Mouse (Mus musculus) C2C12 (cell line): ENCODE results near the gene Llgl2. TPM values are rescaled to one million over a fixed set of nuclear protein-coding genes. Genes with fewer than 3 reads are reported as not detected.

ENCODE experiments used
- H3K27me3 ChIP-seq: one replicate; pipeline ENCODE4 v1.6.1; 2011; ENCODE audit not compliant: control insufficient read depth, insufficient read depth, insufficient read length
- H3K36me3 ChIP-seq: one replicate; pipeline ENCODE4 v1.6.1; 2011; ENCODE audit not compliant: control insufficient read depth, insufficient read depth
- H3K4me3 ChIP-seq: one replicate; pipeline ENCODE4 v1.5.1; 2011; ENCODE audit warnings: mild to moderate bottlenecking, control low read depth; ENCODE audit not compliant: poor library complexity, insufficient read depth, severe bottlenecking
- H3K79me2 ChIP-seq: one replicate; pipeline ENCODE4 v1.6.1; 2011; ENCODE audit not compliant: control insufficient read depth, insufficient read depth
- H3K79me3 ChIP-seq: one replicate; pipeline ENCODE4 v1.6.1; 2011; ENCODE audit warnings: low read depth, control low read depth
- H3ac ChIP-seq: one replicate; pipeline ENCODE3; 2011; ENCODE audit warnings: low read depth; ENCODE audit not compliant: control insufficient read depth, insufficient read length
- CEBPB ChIP-seq: IDR thresholded peaks from one replicate; pipeline ENCODE4 v1.6.1; 2011; ENCODE audit warnings: low read depth, mild to moderate bottlenecking, control low read depth, moderate library complexity
- CTCF ChIP-seq: IDR thresholded peaks from one replicate; pipeline ENCODE4 v1.5.1; 2011; ENCODE audit not compliant: control insufficient read depth, insufficient read depth, insufficient read length
- FOSL1 ChIP-seq: IDR thresholded peaks from one replicate; pipeline ENCODE4 v1.8.0; 2011; ENCODE audit warnings: mild to moderate bottlenecking, low read length; ENCODE audit not compliant: poor library complexity, insufficient read depth, severe bottlenecking
- MAX ChIP-seq: IDR thresholded peaks from one replicate; pipeline ENCODE4 v1.6.1; 2011; ENCODE audit warnings: mild to moderate bottlenecking, control low read depth
- MYOD1 ChIP-seq: IDR thresholded peaks from one replicate; pipeline ENCODE4 v1.6.1; 2011; ENCODE audit warnings: low read depth; ENCODE audit not compliant: control insufficient read depth, insufficient read length
- MYOG ChIP-seq: IDR thresholded peaks from one replicate; pipeline ENCODE4 v1.6.1; 2011; ENCODE audit not compliant: control insufficient read depth, insufficient read length; ENCODE audit errors: extremely low read depth
- USF1 ChIP-seq: IDR thresholded peaks from one replicate; pipeline ENCODE4 v1.6.1; 2011; ENCODE audit warnings: low read depth, mild to moderate bottlenecking, control low read depth, moderate library complexity
- polyA plus RNA-seq: library from polyadenylated mRNA; unstranded; fragments of >200 nt; fragmentation: generic; extraction: Trizol; gene quantifications from one replicate; pipeline ENCODE4 v1.2.1, GENCODE M21; 2012; ENCODE audit warnings: missing spikeins

Llgl2 gene
- polyA plus RNA-seq, 1 experiment = 0.51 TPM

DNA sequence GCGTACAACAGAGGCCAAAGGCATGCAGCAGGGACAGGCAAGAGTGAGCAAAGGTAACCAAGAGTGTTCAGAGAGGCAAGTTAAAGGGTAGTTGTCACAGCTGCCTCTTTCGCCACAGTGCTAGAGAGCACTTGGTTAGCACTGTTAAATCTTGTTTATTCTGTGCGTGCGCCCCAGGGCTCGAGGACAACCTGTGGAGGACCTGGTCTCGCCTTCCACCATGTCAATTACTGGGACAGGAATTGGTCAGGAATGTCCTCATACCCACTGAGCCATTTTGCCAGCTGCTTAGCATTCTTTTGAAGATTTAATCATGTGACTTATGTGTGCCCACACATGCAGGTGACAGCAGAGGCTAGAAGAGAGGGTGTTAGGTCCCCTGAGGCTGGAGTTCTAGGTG lies 65.3 kb downstream of the Llgl2 start:
- Histone ChIP-seq H3K79me2 (no peaks in the 10 kb centered on the region), H3K4me3 (no peak overlapping the region), H3K79me3 (no peaks in the 10 kb centered on the region), H3K27me3 (peaks cover 50% of the 10 kb centered on the region), H3K36me3 (no peaks in the 10 kb centered on the region), H3ac (no peak overlapping the region)
- TF ChIP-seq MYOG (no peak), USF1 (no peak), FOSL1 (no peak), MAX (no peak), CEBPB (no peak), MYOD1 (no peak), CTCF (no peak)

GRCm38 (mm10) chr11:115892213-115892612 lies 68.4 kb downstream of the Llgl2 start:
- TF ChIP-seq MYOD1 = no peak
- TF ChIP-seq USF1 = no peak
- TF ChIP-seq MYOG = no peak
- no peak for TF ChIP-seq CEBPB
- TF ChIP-seq FOSL1 = no peak
- no peak for TF ChIP-seq MAX
- TF ChIP-seq CTCF = no peak
- Histone ChIP-seq H3K4me3 (no peak overlapping the region), H3K79me2 (no peaks in the 10 kb centered on the region), H3K27me3 (peaks cover 25% of the 10 kb centered on the region), H3K79me3 (no peaks in the 10 kb centered on the region), H3ac (no peak overlapping the region), H3K36me3 (no peaks in the 10 kb centered on the region)

DNA sequence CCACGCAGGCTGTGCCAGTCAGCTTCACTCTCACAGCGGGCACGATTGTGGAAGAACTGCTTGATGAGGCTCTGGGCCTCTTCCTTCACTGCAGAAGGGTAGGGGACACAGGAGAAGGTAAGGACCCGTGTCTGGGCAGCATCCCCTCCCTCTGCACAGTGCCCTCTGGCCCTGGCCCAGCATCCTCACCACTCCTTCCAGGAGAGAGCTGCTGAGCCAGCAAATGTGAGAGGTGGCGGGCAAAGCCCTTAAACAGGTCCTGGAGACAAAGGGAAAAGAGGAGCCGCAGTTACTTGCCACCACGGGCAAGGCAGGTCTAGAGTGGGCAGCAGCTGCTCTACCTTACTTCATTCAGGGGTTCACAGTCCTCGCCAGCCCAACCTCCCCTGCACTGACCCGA lies 69.2 kb downstream of the Llgl2 start:
- no peak overlapping the region for H3K4me3 ChIP-seq
- no peak overlapping the region for H3ac ChIP-seq
- peaks cover 20% of the 10 kb centered on the region for H3K27me3 ChIP-seq
- no peak for TF ChIP-seq MAX
- TF ChIP-seq CTCF = no peak
- TF ChIP-seq MYOG = no peak
- no peak for TF ChIP-seq CEBPB
- no peak for TF ChIP-seq USF1
- no peak for TF ChIP-seq MYOD1
- no peak for TF ChIP-seq FOSL1
- H3K79me3 ChIP-seq = no peaks in the 10 kb centered on the region
- no peaks in the 10 kb centered on the region for H3K36me3 ChIP-seq
- no peaks in the 10 kb centered on the region for H3K79me2 ChIP-seq

- Histone ChIP-seq H3K79me2 (no peaks in the 10 kb centered on the region), H3K4me3 (no peak overlapping the region), H3ac (no peak overlapping the region), H3K79me3 (no peaks in the 10 kb centered on the region), H3K36me3 (no peaks in the 10 kb centered on the region), H3K27me3 (peaks cover 7% of the 10 kb centered on the region)
- TF ChIP-seq MYOG = no peak
- TF ChIP-seq USF1 = no peak
- no peak for TF ChIP-seq MAX
- TF ChIP-seq MYOD1 = no peak
- no peak for TF ChIP-seq FOSL1
Observed at GRCm38 (mm10) chr11:115894755-115895520, 71.1 kb downstream of the Llgl2 start.

DNA sequence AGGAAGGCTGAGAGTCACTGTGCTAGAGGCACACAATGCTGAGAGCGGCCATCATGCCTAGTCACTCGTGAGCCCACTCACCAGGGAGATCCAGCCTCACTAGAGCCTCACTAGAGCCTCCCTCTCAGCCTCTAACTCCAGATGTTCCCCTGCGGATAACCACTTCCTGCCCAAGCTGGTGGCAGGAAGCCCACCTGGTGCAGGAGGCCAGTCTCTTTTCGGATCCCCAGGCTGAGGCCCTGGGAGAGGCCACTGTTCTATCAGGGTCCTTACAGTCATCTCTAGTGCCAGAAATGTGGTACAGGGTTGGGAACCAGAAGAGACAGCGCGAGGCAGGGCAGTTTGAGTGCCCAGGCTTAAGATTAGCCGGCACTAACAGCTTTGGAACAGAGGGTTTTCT lies 74.6 kb downstream of the Llgl2 start:
- Histone ChIP-seq H3K4me3 (no peak overlapping the region), H3K79me3 (no peaks in the 10 kb centered on the region)
- TF ChIP-seq FOSL1 (no peak), MYOD1 (no peak), CEBPB (no peak), USF1 (no peak)

GRCm38 (mm10) chr11:115898886-115899285 lies 75.0 kb downstream of the Llgl2 start:
- Histone ChIP-seq H3K4me3 (no peak overlapping the region), H3K36me3 (no peaks in the 10 kb centered on the region), H3K79me3 (no peaks in the 10 kb centered on the region), H3K27me3 (no peaks in the 10 kb centered on the region), H3ac (peak overlapping the region; percentile 22), H3K79me2 (no peaks in the 10 kb centered on the region)
- TF ChIP-seq MYOG (no peak), CTCF (peak; percentile 73)

More for the DNA sequence above, 74.6 kb downstream of the Llgl2 start:
- Histone ChIP-seq H3K36me3 (no peaks in the 10 kb centered on the region), H3ac (no peak overlapping the region), H3K27me3 (no peaks in the 10 kb centered on the region), H3K79me2 (no peaks in the 10 kb centered on the region)
